Mouse (Mus musculus): ENCODE results near the gene Gm37240. TPM values are rescaled to one million over a fixed set of nuclear protein-coding genes. Genes with fewer than 3 reads are reported as not detected.
"Not testable (repeated sequence)": the region's sequence is repeated elsewhere in the genome, so short reads cannot be mapped to it uniquely, and the experiment has no call there.

Gm37240 gene
- polyA plus RNA-seq, 1 experiment, result 0.77 TPM

- Histone ChIP-seq H3K27ac (ENCODE audit: insufficient read depth, low read length) (no peak overlapping the region), H3K4me1 (ENCODE audit: control insufficient read depth, insufficient read depth, low read length) (no peaks in the 10 kb centered on the region), H3K4me3 (replicated peaks; ENCODE audit: insufficient read depth, low read depth, low read length) (no peak overlapping the region), H3K27me3 (ENCODE audit: control insufficient read depth, insufficient read depth, low read length) (no peaks in the 10 kb centered on the region)
- WGBS, result 91% methylated on average over 4 of the region's 4 CpGs
- DNase-seq, result no peak
- TF ChIP-seq CTCF (IDR thresholded peaks at IDR 0.05; ENCODE audit: borderline replicate concordance, insufficient read depth, low read depth, low read length) (no peak), POLR2A (IDR thresholded peaks at IDR 0.05; ENCODE audit: borderline replicate concordance, insufficient read depth, low read length) (no peak)
Measured at GRCm38 (mm10) chr3:84876211-84876610, 1011.1 kb downstream of the Gm37240 start.

- H3K27me3 ChIP-seq (ENCODE audit: control insufficient read depth, insufficient read depth, low read length), result no peaks in the 10 kb centered on the region
- no peak for TF ChIP-seq CTCF (IDR thresholded peaks at IDR 0.05; ENCODE audit: borderline replicate concordance, insufficient read depth, low read depth, low read length)
- H3K4me3 ChIP-seq (replicated peaks; ENCODE audit: insufficient read depth, low read depth, low read length), result no peak overlapping the region
- no peaks in the 10 kb centered on the region for H3K4me1 ChIP-seq (ENCODE audit: control insufficient read depth, insufficient read depth, low read length)
- DNase-seq, result no peak
- H3K27ac ChIP-seq (ENCODE audit: insufficient read depth, low read length), result no peak overlapping the region
- WGBS, result 83% methylated on average over 9 of the region's 9 CpGs
Measured at GRCm38 (mm10) chr3:84875306-84875705, 1012.0 kb downstream of the Gm37240 start.

GRCm38 (mm10) chr3:84870126-84870525 lies 1017.2 kb downstream of the Gm37240 start:
- Histone ChIP-seq H3K27me3 (ENCODE audit: control insufficient read depth, insufficient read depth, low read length) (no peaks in the 10 kb centered on the region), H3K27ac (ENCODE audit: insufficient read depth, low read length) (no peak overlapping the region), H3K4me1 (ENCODE audit: control insufficient read depth, insufficient read depth, low read length) (no peaks in the 10 kb centered on the region), H3K4me3 (replicated peaks; ENCODE audit: insufficient read depth, low read depth, low read length) (no peak overlapping the region)
- TF ChIP-seq CTCF (IDR thresholded peaks at IDR 0.05; ENCODE audit: borderline replicate concordance, insufficient read depth, low read depth, low read length) (no peak), POLR2A (IDR thresholded peaks at IDR 0.05; ENCODE audit: borderline replicate concordance, insufficient read depth, low read length) (no peak)
- DNase-seq, result no peak

- no peaks in the 10 kb centered on the region for H3K4me1 ChIP-seq (ENCODE audit: control insufficient read depth, insufficient read depth, low read length)
- no peak for TF ChIP-seq POLR2A (IDR thresholded peaks at IDR 0.05; ENCODE audit: borderline replicate concordance, insufficient read depth, low read length)
- TF ChIP-seq CTCF (IDR thresholded peaks at IDR 0.05; ENCODE audit: borderline replicate concordance, insufficient read depth, low read depth, low read length), result no peak
- no peaks in the 10 kb centered on the region for H3K27me3 ChIP-seq (ENCODE audit: control insufficient read depth, insufficient read depth, low read length)
- WGBS, result 74% methylated on average over 1 of the region's 1 CpGs
- H3K27ac ChIP-seq (ENCODE audit: insufficient read depth, low read length), result no peak overlapping the region
- H3K4me3 ChIP-seq (replicated peaks; ENCODE audit: insufficient read depth, low read depth, low read length), result no peak overlapping the region
- DNase-seq, result no peak
Measured at GRCm38 (mm10) chr3:84867991-84868390, 1019.3 kb downstream of the Gm37240 start.

GRCm38 (mm10) chr3:84867434-84867975 lies 1019.8 kb downstream of the Gm37240 start:
- Histone ChIP-seq H3K4me1 (ENCODE audit: control insufficient read depth, insufficient read depth, low read length) (no peaks in the 10 kb centered on the region), H3K27me3 (ENCODE audit: control insufficient read depth, insufficient read depth, low read length) (no peaks in the 10 kb centered on the region), H3K27ac (ENCODE audit: insufficient read depth, low read length) (no peak overlapping the region), H3K4me3 (replicated peaks; ENCODE audit: insufficient read depth, low read depth, low read length) (no peak overlapping the region)
- no peak for DNase-seq
- WGBS, result 93% methylated on average over 1 of the region's 1 CpGs
- TF ChIP-seq CTCF (IDR thresholded peaks at IDR 0.05; ENCODE audit: borderline replicate concordance, insufficient read depth, low read depth, low read length), result no peak
- TF ChIP-seq POLR2A (IDR thresholded peaks at IDR 0.05; ENCODE audit: borderline replicate concordance, insufficient read depth, low read length), result no peak

- H3K4me3 ChIP-seq (replicated peaks; ENCODE audit: insufficient read depth, low read depth, low read length), result no peak overlapping the region
Measured at GRCm38 (mm10) chr3:84866866-84867265, 1020.5 kb downstream of the Gm37240 start.

GRCm38 (mm10) chr3:84865684-84866083 lies 1021.6 kb downstream of the Gm37240 start:
- H3K27ac ChIP-seq (ENCODE audit: insufficient read depth, low read length), result no peak overlapping the region
- TF ChIP-seq POLR2A (IDR thresholded peaks at IDR 0.05; ENCODE audit: borderline replicate concordance, insufficient read depth, low read length), result no peak
- no peak for TF ChIP-seq CTCF (IDR thresholded peaks at IDR 0.05; ENCODE audit: borderline replicate concordance, insufficient read depth, low read depth, low read length)
- 66% methylated on average over 3 of the region's 3 CpGs for WGBS
- H3K4me1 ChIP-seq (ENCODE audit: control insufficient read depth, insufficient read depth, low read length), result no peaks in the 10 kb centered on the region
- H3K27me3 ChIP-seq (ENCODE audit: control insufficient read depth, insufficient read depth, low read length), result no peaks in the 10 kb centered on the region
- H3K4me3 ChIP-seq (replicated peaks; ENCODE audit: insufficient read depth, low read depth, low read length), result no peak overlapping the region
- no peak for DNase-seq

More at GRCm38 (mm10) chr3:84866866-84867265, 1020.5 kb downstream of the Gm37240 start:
- Histone ChIP-seq H3K27ac (ENCODE audit: insufficient read depth, low read length) (no peak overlapping the region), H3K27me3 (ENCODE audit: control insufficient read depth, insufficient read depth, low read length) (no peaks in the 10 kb centered on the region), H3K4me1 (ENCODE audit: control insufficient read depth, insufficient read depth, low read length) (no peaks in the 10 kb centered on the region)
- WGBS, result 82% methylated on average over 4 of the region's 4 CpGs
- no peak for DNase-seq
- TF ChIP-seq POLR2A (IDR thresholded peaks at IDR 0.05; ENCODE audit: borderline replicate concordance, insufficient read depth, low read length), result no peak
- no peak for TF ChIP-seq CTCF (IDR thresholded peaks at IDR 0.05; ENCODE audit: borderline replicate concordance, insufficient read depth, low read depth, low read length)

- 96% methylated on average over 3 of the region's 3 CpGs for WGBS
- not testable (repeated sequence) for H3K27ac ChIP-seq (ENCODE audit: insufficient read depth, low read length); DNase-seq; H3K4me1 ChIP-seq (ENCODE audit: control insufficient read depth, insufficient read depth, low read length); H3K4me3 ChIP-seq (replicated peaks; ENCODE audit: insufficient read depth, low read depth, low read length); H3K27me3 ChIP-seq (ENCODE audit: control insufficient read depth, insufficient read depth, low read length)
Measured at GRCm38 (mm10) chr3:84861817-84862216, 1025.5 kb downstream of the Gm37240 start.
